Mouse (Mus musculus) heart, embryonic 15.5 days (tissue): ENCODE measurements around the gene Elp4. TPM values are rescaled to one million over a fixed set of nuclear protein-coding genes. Genes with fewer than 3 reads are reported as not detected.

Experiments used
- ATAC-seq: fragments of 200-750 bp; cut with Nextera tagmentation; replicated peaks from 2 replicates; pipeline ENCODE4 v1.8.0; 2017; ENCODE audit warnings: low read depth, moderate TSS enrichment; ENCODE audit not compliant: insufficient number of reproducible peaks, insufficient read depth, low FRiP score
- H3K27ac ChIP-seq: fragments of 300-500 bp; sonication (generic); 2 replicates; pipeline ENCODE4 v1.5.1; 2015; ENCODE audit warnings: mild to moderate bottlenecking, inconsistent platforms
- H3K27me3 ChIP-seq: fragments of 300-500 bp; sonication (generic); 2 replicates; pipeline ENCODE4 v1.6.1; 2015; ENCODE audit warnings: inconsistent platforms
- H3K36me3 ChIP-seq: fragments of 300-500 bp; sonication (generic); 2 replicates; pipeline ENCODE4 v1.6.1; 2015; ENCODE audit warnings: mild to moderate bottlenecking, inconsistent platforms
- H3K4me1 ChIP-seq: fragments of 300-500 bp; sonication (generic); replicated peaks from 2 replicates; pipeline ENCODE4 v1.6.1; 2015; ENCODE audit warnings: inconsistent platforms
- H3K4me2 ChIP-seq: fragments of 300-500 bp; sonication (generic); 2 replicates; pipeline ENCODE4 v1.6.1; 2015; ENCODE audit warnings: inconsistent platforms, mild to moderate bottlenecking, moderate library complexity
- H3K4me3 ChIP-seq: fragments of 300-500 bp; sonication (generic); 2 replicates; pipeline ENCODE4 v1.5.1; 2015; ENCODE audit warnings: mild to moderate bottlenecking, inconsistent platforms
- H3K9ac ChIP-seq: fragments of 300-500 bp; sonication (generic); 2 replicates; pipeline ENCODE4 v1.6.1; 2015; ENCODE audit warnings: mild to moderate bottlenecking, inconsistent platforms
- H3K9me3 ChIP-seq: fragments of 300-500 bp; sonication (generic); replicated peaks from 2 replicates; pipeline ENCODE4 v1.6.1; 2016; ENCODE audit warnings: inconsistent platforms
- WGBS: fragments of 180-500 bp; shearing (Covaris S2); methylation state at CpG from one replicate; pipeline ENCODE4 v1.1.7; 2015; ENCODE audit warnings: mixed read lengths; 5-methylcytosine and 5-hydroxymethylcytosine counted together
- polyA plus RNA-seq: library from polyadenylated mRNA; unstranded; fragments of >200 nt; fragmentation: Nextera tagmentation; extraction: Ambion mirVana; gene quantifications from 2 replicates; pipeline ENCODE4 v1.2.1, GENCODE M21; 2015

Elp4 gene
- polyA plus RNA-seq, 1 experiment from 2014 or later, result 19.0 TPM

DNA sequence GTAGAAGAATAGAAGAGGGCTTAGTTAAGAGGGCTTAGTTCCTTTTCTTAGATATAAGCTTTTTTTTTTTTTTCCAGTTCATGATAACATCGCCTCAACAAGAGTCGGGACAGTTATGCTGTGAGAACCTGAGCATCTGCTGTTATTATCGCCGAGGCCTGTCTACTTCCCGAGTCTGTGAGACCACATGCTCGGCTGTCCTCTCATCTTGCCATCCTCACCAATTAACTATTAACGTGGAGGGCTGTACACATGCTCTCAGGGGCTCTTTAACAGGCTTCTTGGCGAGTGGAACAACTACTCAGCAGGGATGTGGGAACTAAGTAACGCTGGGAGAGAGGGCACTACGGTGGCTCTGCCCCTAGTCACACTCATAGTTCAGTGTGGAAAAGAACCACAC lies 99.9 kb downstream of the Elp4 start:
- Histone ChIP-seq H3K9ac (no peak overlapping the region), H3K4me2 (no peak overlapping the region), H3K9me3 (no peaks in the 10 kb centered on the region), H3K36me3 (no peaks in the 10 kb centered on the region), H3K4me1 (no peaks in the 10 kb centered on the region), H3K27me3 (no peaks in the 10 kb centered on the region), H3K27ac (no peak overlapping the region), H3K4me3 (no peak overlapping the region)
- 56% methylated on average over 10 of the region's 10 CpGs for WGBS
- ATAC-seq, result no peak

DNA sequence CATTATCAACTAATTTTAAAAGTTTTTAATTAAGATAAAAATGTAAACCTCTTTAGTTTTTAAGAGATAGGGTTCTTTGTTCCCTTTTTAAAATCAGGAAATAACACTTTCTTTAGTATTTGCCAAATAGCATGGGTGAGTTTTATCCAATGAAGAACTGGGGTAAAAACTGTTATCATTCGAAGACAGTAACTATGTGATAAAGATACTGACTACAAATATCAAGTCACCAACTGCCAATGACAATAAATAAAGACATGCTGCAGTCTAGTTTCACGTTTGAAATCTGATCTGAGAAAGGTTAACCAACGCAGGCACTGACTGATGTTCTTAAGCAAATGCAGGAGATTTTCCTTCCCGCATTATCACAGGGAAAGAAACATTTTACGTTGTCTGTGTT lies 100.9 kb downstream of the Elp4 start:
- Histone ChIP-seq H3K27me3 (no peaks in the 10 kb centered on the region), H3K9me3 (no peaks in the 10 kb centered on the region), H3K27ac (no peak overlapping the region), H3K4me2 (no peak overlapping the region), H3K9ac (no peak overlapping the region), H3K4me3 (no peak overlapping the region), H3K4me1 (no peaks in the 10 kb centered on the region), H3K36me3 (no peaks in the 10 kb centered on the region)
- no peak for ATAC-seq
- 35% methylated on average over 5 of the region's 5 CpGs for WGBS

DNA sequence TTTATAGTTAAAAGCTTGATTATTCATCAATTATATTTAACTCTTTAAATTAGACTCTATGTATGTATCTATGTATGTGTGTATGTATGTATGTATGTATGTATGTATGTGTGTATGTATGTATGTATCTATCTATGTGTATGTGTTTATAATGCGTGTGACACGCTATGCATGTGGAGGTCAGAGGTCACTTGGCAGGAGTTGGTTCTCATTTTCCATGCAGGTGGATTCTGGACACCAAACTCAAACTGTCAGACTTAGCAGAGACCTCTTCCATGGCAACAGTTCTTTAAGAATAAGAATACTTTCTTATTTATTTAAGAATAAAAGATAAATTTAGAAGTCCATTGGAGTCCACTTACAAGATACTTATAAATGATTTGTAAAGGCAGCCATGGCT lies 101.5 kb downstream of the Elp4 start:
- Histone ChIP-seq H3K4me2 (no peak overlapping the region), H3K27me3 (no peaks in the 10 kb centered on the region), H3K9me3 (no peaks in the 10 kb centered on the region), H3K9ac (no peak overlapping the region), H3K27ac (no peak overlapping the region), H3K4me1 (no peaks in the 10 kb centered on the region), H3K4me3 (no peak overlapping the region), H3K36me3 (no peaks in the 10 kb centered on the region)
- ATAC-seq, result no peak
- 78% methylated on average over 2 of the region's 2 CpGs for WGBS

DNA sequence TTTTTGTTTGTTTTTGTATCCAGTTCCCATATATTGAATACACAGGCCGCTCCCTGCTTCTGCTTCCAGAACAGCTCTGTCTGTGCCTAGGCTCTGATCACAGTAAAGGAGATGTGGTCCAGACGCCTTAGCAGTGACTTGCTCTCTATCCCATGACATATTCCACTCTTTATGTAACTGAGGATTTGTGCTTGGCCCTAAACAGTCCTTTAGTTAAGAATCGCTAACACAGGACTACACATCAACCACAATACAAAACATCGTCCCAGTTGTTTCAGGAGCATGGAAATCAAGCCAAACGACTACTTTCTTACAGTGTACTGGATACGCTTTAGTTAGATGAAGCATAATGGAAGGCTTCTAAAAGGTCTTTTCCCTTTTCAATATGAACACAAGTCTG lies 102.8 kb downstream of the Elp4 start:
- WGBS, result 90% methylated on average over 6 of the region's 6 CpGs

DNA sequence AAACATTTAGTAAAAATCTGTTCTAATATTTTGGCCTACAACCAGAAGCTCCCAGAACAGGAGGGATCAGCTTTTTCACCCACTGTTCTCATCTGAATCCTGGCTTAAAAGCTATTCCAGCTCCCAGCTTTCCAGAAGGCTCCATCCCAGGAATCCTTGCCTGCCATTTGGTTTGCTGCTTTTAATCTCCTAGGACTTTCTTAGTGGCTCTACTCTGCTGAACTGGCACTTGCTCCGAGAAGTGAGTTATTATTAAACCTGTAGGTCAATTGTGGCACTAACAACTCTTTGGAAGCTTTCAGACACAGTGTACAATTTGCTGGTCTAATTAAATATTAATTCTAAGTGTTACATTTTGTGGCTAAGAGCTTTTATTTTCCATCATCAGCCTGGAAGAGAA lies 103.7 kb downstream of the Elp4 start:
- 61% methylated on average over 1 of the region's 1 CpGs for WGBS
- Histone ChIP-seq H3K9ac (no peak overlapping the region), H3K27me3 (no peaks in the 10 kb centered on the region), H3K36me3 (no peaks in the 10 kb centered on the region), H3K9me3 (no peaks in the 10 kb centered on the region), H3K4me2 (no peak overlapping the region), H3K4me1 (no peaks in the 10 kb centered on the region), H3K4me3 (no peak overlapping the region), H3K27ac (no peak overlapping the region)
- no peak for ATAC-seq

More for the DNA sequence above, 102.8 kb downstream of the Elp4 start:
- H3K9me3 ChIP-seq, result no peaks in the 10 kb centered on the region
- ATAC-seq, result no peak
- H3K4me1 ChIP-seq, result no peaks in the 10 kb centered on the region
- H3K4me3 ChIP-seq, result no peak overlapping the region
- no peak overlapping the region for H3K27ac ChIP-seq
- H3K4me2 ChIP-seq, result no peak overlapping the region
- H3K36me3 ChIP-seq, result no peaks in the 10 kb centered on the region
- no peaks in the 10 kb centered on the region for H3K27me3 ChIP-seq
- H3K9ac ChIP-seq, result no peak overlapping the region

DNA sequence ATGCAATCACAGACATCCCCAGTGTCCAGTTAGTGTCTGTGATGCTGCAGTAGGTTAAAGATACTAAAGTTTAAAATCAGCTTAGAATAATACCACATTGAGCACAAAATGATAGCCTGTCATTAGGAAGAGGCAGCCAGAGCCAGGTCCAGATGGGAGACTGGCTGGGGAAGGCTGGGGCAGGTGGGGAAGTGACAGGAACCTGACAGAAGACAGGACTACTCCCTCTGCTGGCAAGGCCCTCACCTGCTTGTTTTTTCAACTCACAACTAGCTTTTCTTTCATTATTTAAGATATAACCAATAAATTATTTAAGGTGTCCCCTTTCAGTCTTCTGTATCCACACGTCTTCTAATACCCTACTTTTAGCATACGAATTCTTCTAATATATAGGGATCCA lies 104.5 kb downstream of the Elp4 start:
- no peak for ATAC-seq
- Histone ChIP-seq H3K27me3 (no peaks in the 10 kb centered on the region), H3K4me3 (no peak overlapping the region), H3K4me2 (no peak overlapping the region), H3K4me1 (no peaks in the 10 kb centered on the region), H3K9ac (no peak overlapping the region), H3K36me3 (no peaks in the 10 kb centered on the region), H3K9me3 (no peaks in the 10 kb centered on the region), H3K27ac (no peak overlapping the region)
- WGBS, result 71% methylated on average over 2 of the region's 2 CpGs

DNA sequence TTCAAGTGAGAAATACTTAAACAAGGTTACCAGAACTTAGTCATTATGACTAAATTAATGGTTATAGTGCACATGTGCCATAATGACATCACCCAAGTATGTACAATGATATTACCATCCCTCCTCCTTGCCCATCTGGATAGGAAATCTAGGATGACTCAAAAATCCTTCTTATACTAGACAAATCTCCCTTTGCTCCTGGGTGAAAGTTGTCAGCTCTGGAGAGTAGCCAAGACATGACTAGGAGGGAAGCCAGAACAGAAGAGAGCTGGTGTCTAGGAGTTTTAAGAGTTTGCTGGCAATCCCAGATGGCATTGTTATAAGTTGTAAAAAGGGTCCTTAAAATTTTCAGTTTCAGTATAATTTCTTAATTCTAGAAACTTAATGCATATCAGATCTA lies 106.5 kb downstream of the Elp4 start:
- H3K9ac ChIP-seq, result no peak overlapping the region
- no peaks in the 10 kb centered on the region for H3K9me3 ChIP-seq
- no peak overlapping the region for H3K4me2 ChIP-seq
- H3K36me3 ChIP-seq, result no peaks in the 10 kb centered on the region
- ATAC-seq, result no peak
- H3K27me3 ChIP-seq, result no peaks in the 10 kb centered on the region
- H3K4me3 ChIP-seq, result no peak overlapping the region
- no peaks in the 10 kb centered on the region for H3K4me1 ChIP-seq
- no peak overlapping the region for H3K27ac ChIP-seq

DNA sequence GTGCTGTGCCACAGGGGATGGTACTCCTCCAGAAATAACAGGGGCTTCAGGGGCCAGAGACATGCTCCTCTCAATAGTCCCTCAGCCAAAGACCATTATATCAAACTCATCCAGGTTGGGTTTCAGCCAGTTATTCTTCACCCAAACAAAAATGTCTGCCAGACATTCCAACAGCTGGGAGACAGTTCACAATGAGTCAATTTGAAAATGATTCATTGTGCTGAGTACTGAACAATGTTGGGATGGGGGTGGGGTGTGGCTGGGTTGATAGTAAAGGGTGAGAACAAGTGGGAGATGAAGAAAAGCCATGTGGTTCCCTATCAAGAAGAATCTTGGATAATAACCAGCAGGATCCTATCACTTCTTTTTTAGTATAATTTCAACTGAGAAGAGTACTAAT lies 108.3 kb downstream of the Elp4 start:
- Histone ChIP-seq H3K36me3 (no peaks in the 10 kb centered on the region), H3K4me1 (no peaks in the 10 kb centered on the region), H3K4me2 (no peak overlapping the region), H3K9me3 (no peaks in the 10 kb centered on the region), H3K27me3 (no peaks in the 10 kb centered on the region), H3K4me3 (no peak overlapping the region), H3K27ac (no peak overlapping the region), H3K9ac (no peak overlapping the region)
- ATAC-seq, result no peak

DNA sequence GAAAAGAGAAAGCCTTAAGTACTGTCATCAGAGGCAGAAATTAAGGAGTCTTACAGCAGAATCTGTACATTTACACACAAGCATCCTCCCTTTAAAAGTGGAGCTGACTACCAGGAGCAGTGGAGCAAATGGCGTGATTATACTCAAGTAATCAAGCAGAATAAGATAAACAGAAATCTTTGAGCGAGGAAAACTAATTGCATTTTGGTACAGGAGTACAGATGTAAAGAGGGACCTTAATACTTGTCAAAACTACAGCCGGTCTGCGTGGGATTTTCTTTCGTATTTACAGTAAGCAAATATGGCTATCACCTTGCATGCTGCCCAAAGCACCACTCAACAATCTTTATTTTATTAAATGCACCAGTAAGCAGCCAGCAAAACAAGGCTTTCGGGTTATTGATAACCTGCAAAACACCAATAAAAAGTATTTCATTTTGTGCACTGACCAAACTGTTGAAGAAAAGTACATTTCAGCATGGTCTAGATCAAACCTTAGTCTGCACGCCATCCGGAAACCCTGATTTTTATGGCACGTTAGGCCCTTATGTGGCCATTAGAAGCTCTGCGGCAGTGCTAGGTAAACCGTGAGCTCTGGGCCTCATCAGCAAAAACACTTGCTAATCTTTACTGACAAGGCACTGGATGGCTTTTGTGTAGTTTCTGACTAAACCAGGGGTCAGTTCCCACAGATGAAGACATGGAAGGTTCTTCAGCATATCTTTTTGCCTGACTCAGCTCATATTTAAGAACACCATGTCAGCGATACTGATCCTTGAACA lies 111.8 kb downstream of the Elp4 start:
- no peak for ATAC-seq
- no peaks in the 10 kb centered on the region for H3K4me1 ChIP-seq

DNA sequence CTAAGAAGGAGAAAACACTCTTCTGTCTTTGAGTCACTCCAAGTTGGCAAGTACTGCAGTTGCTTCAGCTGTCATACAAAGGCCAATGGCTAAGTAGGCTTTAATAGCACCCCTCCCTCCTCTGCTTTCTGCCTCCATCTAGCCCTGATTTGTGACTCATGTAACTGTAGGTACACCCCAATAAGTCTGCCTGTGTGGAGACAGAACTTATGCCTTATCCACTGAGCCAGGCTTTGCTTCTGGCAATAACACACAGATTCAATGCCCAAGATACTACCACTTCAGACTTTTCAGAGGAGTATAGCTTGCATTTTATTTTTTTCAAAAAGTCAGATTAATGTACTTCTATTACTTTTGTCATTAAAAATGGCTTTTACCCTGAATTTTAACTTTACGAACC lies 114.4 kb downstream of the Elp4 start:
- 91% methylated on average over 1 of the region's 1 CpGs for WGBS
- H3K27me3 ChIP-seq, result no peaks in the 10 kb centered on the region
- no peaks in the 10 kb centered on the region for H3K36me3 ChIP-seq
- no peaks in the 10 kb centered on the region for H3K9me3 ChIP-seq
- no peak overlapping the region for H3K27ac ChIP-seq
- no peak overlapping the region for H3K9ac ChIP-seq
- no peaks in the 10 kb centered on the region for H3K4me1 ChIP-seq
- no peak overlapping the region for H3K4me2 ChIP-seq
- H3K4me3 ChIP-seq, result no peak overlapping the region
- no peak for ATAC-seq

More for the DNA sequence above, 111.8 kb downstream of the Elp4 start:
- WGBS, result 75% methylated on average over 12 of the region's 12 CpGs
- H3K27me3 ChIP-seq, result no peaks in the 10 kb centered on the region
- no peaks in the 10 kb centered on the region for H3K36me3 ChIP-seq
- no peak overlapping the region for H3K4me3 ChIP-seq
- no peak overlapping the region for H3K27ac ChIP-seq
- no peaks in the 10 kb centered on the region for H3K9me3 ChIP-seq
- H3K9ac ChIP-seq, result no peak overlapping the region
- no peak overlapping the region for H3K4me2 ChIP-seq

DNA sequence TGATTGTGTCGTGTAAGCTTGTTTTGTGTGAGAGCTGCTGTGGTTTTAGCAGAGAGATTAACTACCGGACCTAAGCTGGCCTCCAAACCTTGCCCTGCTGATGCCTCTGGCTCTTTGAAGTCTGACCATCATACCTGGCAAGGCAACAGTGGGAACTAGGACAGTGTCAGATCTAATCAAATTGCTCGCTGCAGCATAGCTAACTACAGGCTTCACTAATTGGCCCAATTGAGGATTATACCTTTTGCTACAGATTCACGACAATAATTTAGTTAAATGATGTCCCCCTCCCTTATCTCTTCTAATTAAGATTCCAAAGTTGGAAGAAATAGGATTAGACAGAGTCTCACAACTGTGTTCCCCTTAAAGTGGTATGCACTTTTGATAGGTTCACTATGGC lies 116.6 kb downstream of the Elp4 start:
- Histone ChIP-seq H3K4me2 (no peak overlapping the region), H3K4me1 (no peaks in the 10 kb centered on the region), H3K9me3 (no peaks in the 10 kb centered on the region), H3K36me3 (no peaks in the 10 kb centered on the region), H3K27ac (no peak overlapping the region), H3K4me3 (no peak overlapping the region), H3K9ac (no peak overlapping the region), H3K27me3 (no peaks in the 10 kb centered on the region)
- WGBS, result 78% methylated on average over 4 of the region's 4 CpGs
- no peak for ATAC-seq

DNA sequence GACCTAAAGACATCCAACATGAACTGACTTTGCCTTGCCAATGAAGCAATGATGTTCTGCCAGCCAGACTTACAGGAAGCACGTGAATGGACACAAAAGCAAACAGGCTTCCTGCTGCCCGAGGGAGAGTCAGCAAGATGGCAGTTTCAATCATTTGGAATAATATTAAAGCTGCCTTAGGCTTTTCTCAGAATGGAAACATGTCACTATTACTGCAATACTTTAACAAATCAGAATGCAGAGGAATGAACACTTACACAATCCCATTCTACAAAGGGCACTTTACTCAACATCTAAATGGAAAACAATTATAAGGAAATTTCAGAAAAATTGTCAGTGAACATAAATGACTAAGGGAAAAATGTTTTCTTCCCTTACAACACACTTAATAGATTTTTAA lies 117.4 kb downstream of the Elp4 start:
- no peaks in the 10 kb centered on the region for H3K27me3 ChIP-seq
- no peaks in the 10 kb centered on the region for H3K9me3 ChIP-seq
- H3K4me2 ChIP-seq, result no peak overlapping the region
- WGBS, result 62% methylated on average over 2 of the region's 2 CpGs
- H3K36me3 ChIP-seq, result no peaks in the 10 kb centered on the region
- H3K9ac ChIP-seq, result no peak overlapping the region
- no peak for ATAC-seq
- H3K4me1 ChIP-seq, result no peaks in the 10 kb centered on the region
- H3K27ac ChIP-seq, result no peak overlapping the region
- H3K4me3 ChIP-seq, result no peak overlapping the region
